Mouse (Mus musculus) cerebellum, adult 9-11 months (tissue): ENCODE results near the gene Adamts12.

ENCODE experiments used
- DNase-seq: peaks from one replicate; pipeline ENCODE4 v3.0.0; 2022

Adamts12 gene

GRCm38 (mm10) chr15:11297960-11298359 is 233.4 kb downstream of the Adamts12 start:
- no peak for DNase-seq

- no peak for DNase-seq
Observed at GRCm38 (mm10) chr15:11317077-11317476, 252.5 kb downstream of the Adamts12 start.

- no peak for DNase-seq
Observed at GRCm38 (mm10) chr15:11320481-11320880, 255.9 kb downstream of the Adamts12 start.

- DNase-seq = no peak
Observed at GRCm38 (mm10) chr15:11339467-11340180, 275.0 kb downstream of the Adamts12 start.

- no peak for DNase-seq
Observed at GRCm38 (mm10) chr15:11355865-11356264, 291.3 kb downstream of the Adamts12 start.

- DNase-seq = no peak
Observed at GRCm38 (mm10) chr15:11357501-11357900, 292.9 kb downstream of the Adamts12 start.

GRCm38 (mm10) chr15:11360888-11361287 is 296.3 kb downstream of the Adamts12 start:
- no peak for DNase-seq

- no peak for DNase-seq
Observed at GRCm38 (mm10) chr15:11361824-11362223, 297.2 kb downstream of the Adamts12 start.

GRCm38 (mm10) chr15:11364112-11364511 is 299.5 kb downstream of the Adamts12 start:
- no peak for DNase-seq

- no peak for DNase-seq
Observed at GRCm38 (mm10) chr15:11364795-11365194, 300.2 kb downstream of the Adamts12 start.

- no peak for DNase-seq
Observed at GRCm38 (mm10) chr15:11369572-11369971, 305.0 kb downstream of the Adamts12 start.

GRCm38 (mm10) chr15:11370477-11371085 is 306.0 kb downstream of the Adamts12 start:
- no peak for DNase-seq

GRCm38 (mm10) chr15:11379431-11380086 is 315.0 kb downstream of the Adamts12 start:
- no peak for DNase-seq

GRCm38 (mm10) chr15:11380087-11380530 is 315.5 kb downstream of the Adamts12 start:
- DNase-seq = no peak

GRCm38 (mm10) chr15:11380616-11381015 is 316.0 kb downstream of the Adamts12 start:
- no peak for DNase-seq

- DNase-seq = no peak
Observed at GRCm38 (mm10) chr15:11382585-11382984, 318.0 kb downstream of the Adamts12 start.

- DNase-seq = no peak
Observed at GRCm38 (mm10) chr15:11383796-11384195, 319.2 kb downstream of the Adamts12 start.

- no peak for DNase-seq
Observed at GRCm38 (mm10) chr15:11392903-11393302, 328.3 kb downstream of the Adamts12 start.

- no peak for DNase-seq
Observed at GRCm38 (mm10) chr15:11396421-11396820, 331.8 kb downstream of the Adamts12 start.
